Mouse (Mus musculus): ENCODE data around the gene Fcrlb.
A peak's percentile ranks its signal among the peaks of the same experiment; 100 is the strongest.

Fcrlb gene

GRCm38 (mm10) chr1:170907456-170908191 is 5.1 kb downstream of the Fcrlb start:
- ATAC-seq (ENCODE audit: low TSS enrichment), result peak; percentile 86

- ATAC-seq (ENCODE audit: low TSS enrichment), result no peak
Measured at GRCm38 (mm10) chr1:170907111-170907455, 5.7 kb downstream of the Fcrlb start.

- ATAC-seq (ENCODE audit: low TSS enrichment), result no peak
Measured at GRCm38 (mm10) chr1:170903485-170903884, 9.3 kb downstream of the Fcrlb start.

GRCm38 (mm10) chr1:170901536-170902238 is 11.1 kb downstream of the Fcrlb start:
- peak; percentile 82 for ATAC-seq (ENCODE audit: low TSS enrichment)

GRCm38 (mm10) chr1:170900799-170901467 is 11.8 kb downstream of the Fcrlb start:
- ATAC-seq (ENCODE audit: low TSS enrichment), result no peak

GRCm38 (mm10) chr1:170898413-170899075 is 14.2 kb downstream of the Fcrlb start:
- no peak for ATAC-seq (ENCODE audit: low TSS enrichment)

- ATAC-seq (ENCODE audit: low TSS enrichment), result no peak
Measured at GRCm38 (mm10) chr1:170896651-170897281, 16.0 kb downstream of the Fcrlb start.

GRCm38 (mm10) chr1:170894603-170895602 is 17.8 kb downstream of the Fcrlb start:
- peak; percentile 79 for ATAC-seq (ENCODE audit: low TSS enrichment)

GRCm38 (mm10) chr1:170892279-170892678 is 20.5 kb downstream of the Fcrlb start:
- ATAC-seq (ENCODE audit: low TSS enrichment), result no peak

GRCm38 (mm10) chr1:170891646-170892045 is 21.1 kb downstream of the Fcrlb start:
- ATAC-seq (ENCODE audit: low TSS enrichment), result no peak

- ATAC-seq (ENCODE audit: low TSS enrichment), result no peak
Measured at GRCm38 (mm10) chr1:170889310-170889709, 23.4 kb downstream of the Fcrlb start.

- no peak for ATAC-seq (ENCODE audit: low TSS enrichment)
Measured at GRCm38 (mm10) chr1:170886044-170886458, 26.7 kb downstream of the Fcrlb start.

- ATAC-seq (ENCODE audit: low TSS enrichment), result peak; percentile 100
Measured at GRCm38 (mm10) chr1:170884978-170885561, 27.7 kb downstream of the Fcrlb start, which contains the start of the genes Gm26620 and Dusp12. Gene Gm26620 (plus strand): TSS chr1:170885065. Gene Dusp12 (minus strand): TSS chr1:170885540.

GRCm38 (mm10) chr1:170884390-170884789 is 28.4 kb downstream of the Fcrlb start:
- no peak for ATAC-seq (ENCODE audit: low TSS enrichment)

- ATAC-seq (ENCODE audit: low TSS enrichment), result no peak
Measured at GRCm38 (mm10) chr1:170882915-170883485, 29.7 kb downstream of the Fcrlb start.

GRCm38 (mm10) chr1:170876906-170877305 is 35.8 kb downstream of the Fcrlb start:
- no peak for ATAC-seq (ENCODE audit: low TSS enrichment)

- no peak for ATAC-seq (ENCODE audit: low TSS enrichment)
Measured at GRCm38 (mm10) chr1:170875676-170876075, 37.1 kb downstream of the Fcrlb start.

GRCm38 (mm10) chr1:170871961-170872360 is 40.8 kb downstream of the Fcrlb start:
- no peak for ATAC-seq (ENCODE audit: low TSS enrichment)

GRCm38 (mm10) chr1:170871402-170871801 is 41.3 kb downstream of the Fcrlb start:
- no peak for ATAC-seq (ENCODE audit: low TSS enrichment)

- ATAC-seq (ENCODE audit: low TSS enrichment), result no peak
Measured at GRCm38 (mm10) chr1:170868905-170869283, 43.8 kb downstream of the Fcrlb start.

Data from frontal cortex, adult (tissue).